Mouse (Mus musculus) heart, postnatal 0 days (tissue): ENCODE measurements at regions not wholly inside any gene's neighbourhood (a gene's known extent, or its start where the extent isn't known, plus 50 kb on each side); places are given as distances from the start of the nearest gene placed in this dataset.

Experiments
- CTCF ChIP-seq: IDR thresholded peaks from 2 replicates; pipeline ENCODE4 v1.5.1; 2016; ENCODE audit warnings: antibody characterized with exemption, control low read depth, low read depth
- EP300 ChIP-seq: IDR thresholded peaks from 2 replicates; pipeline ENCODE4 v1.6.1; 2016; ENCODE audit warnings: antibody characterized with exemption, low read depth

GRCm38 (mm10) chr16:62642859-62643403, 143.7 kb downstream of the Nsun3 start:
- TF ChIP-seq CTCF = no peak
- TF ChIP-seq EP300 = no peak
